ENCODE assay signal across 14 mouse cellular contexts in genomic region chr12:13114341-13114740, GRCm38 (mm10).
"Had no signal": no experiment of that assay in that cellular context is flagged by ENCODE, and none has a peak within 500 bp of the region (broad histone marks: within the 10 kb centered on the region; RNA-seq: fewer than 3 reads in every experiment).

No protein-coding gene starts in this region.

- H3K4me2 ChIP-seq: limb, embryonic 13.5 days; liver, embryonic 11.5 days; liver, embryonic 15.5 days; neural tube, embryonic 15.5 days had no signal

- H3K9me3 ChIP-seq: liver, embryonic 15.5 days; neural tube, embryonic 15.5 days had no signal

- DNase-seq: kidney, adult 11 months; kidney, adult 9 months; kidney, postnatal 36 days; lung, postnatal 14 days; midbrain, embryonic 14.5 days; right cerebral cortex, adult 18-20 months; right cerebral cortex, postnatal 25 days; thymus, postnatal 4 days had no signal

- H3K27ac ChIP-seq: kidney, postnatal 0 days; limb, embryonic 13.5 days; liver, embryonic 15.5 days; neural tube, embryonic 15.5 days had no signal

- H3K4me1 ChIP-seq: limb, embryonic 13.5 days; liver, embryonic 15.5 days; neural tube, embryonic 15.5 days had no signal

- H3K4me3 ChIP-seq: limb, embryonic 13.5 days; liver, embryonic 15.5 days; myocyte; neural tube, embryonic 15.5 days had no signal

- H3K36me3 ChIP-seq: limb, embryonic 13.5 days; liver, embryonic 15.5 days; neural tube, embryonic 15.5 days had no signal

- H3K9ac ChIP-seq: limb, embryonic 13.5 days; liver, embryonic 15.5 days; neural tube, embryonic 15.5 days had no signal

- H3K27me3 ChIP-seq: limb, embryonic 13.5 days; liver, embryonic 15.5 days; neural tube, embryonic 15.5 days had no signal
